Mouse (Mus musculus) bone marrow, adult 2 months (tissue): ENCODE measurements around the gene Dgcr2.

Source experiments
- CTCF ChIP-seq: fragments of 200-500 bp; IDR thresholded peaks from 2 replicates; pipeline ENCODE4 v1.5.1; 2011; ENCODE audit warnings: low read length, control low read depth; ENCODE audit not compliant: control insufficient read depth, insufficient read depth
- POLR2A ChIP-seq: fragments of 200-500 bp; IDR thresholded peaks from 2 replicates; pipeline ENCODE4 v1.6.1; 2011; ENCODE audit warnings: low read depth, mild to moderate bottlenecking, control low read depth, low read length, borderline replicate concordance; ENCODE audit not compliant: control insufficient read depth

DNA sequence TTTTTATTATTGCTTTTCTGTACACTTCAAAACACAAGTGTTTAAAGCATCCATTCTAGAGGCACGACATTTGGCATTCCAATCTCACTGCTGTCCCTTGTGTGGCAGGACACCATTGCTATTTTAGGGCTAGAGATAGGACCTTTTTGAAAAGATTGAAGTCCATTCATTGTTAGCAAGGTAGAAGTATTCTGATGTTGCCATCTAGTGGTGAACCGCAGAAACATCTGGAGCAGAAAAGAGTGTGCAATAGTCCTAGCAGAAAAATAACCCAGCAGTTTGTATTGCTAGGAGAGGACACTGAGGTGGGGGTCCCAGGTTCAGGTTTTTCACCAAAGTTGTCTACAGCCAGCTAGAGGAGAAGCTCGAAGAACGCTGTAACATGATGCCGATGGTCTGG, 86.2 kb downstream of the Dgcr2 start:
- no peak for TF ChIP-seq POLR2A
- no peak for TF ChIP-seq CTCF
